Mouse (Mus musculus) hindbrain, embryonic 10.5 days (tissue): ENCODE results near the gene Piwil4. TPM values are rescaled to one million over a fixed set of nuclear protein-coding genes. Genes with fewer than 3 reads are reported as not detected.
"Not testable (repeated sequence)": the region's sequence is repeated elsewhere in the genome, so short reads cannot be mapped to it uniquely, and the experiment has no call there.

ENCODE experiments used
- DNase-seq: peaks from one replicate; pipeline ENCODE4 v3.0.0-alpha.2; 2017; ENCODE audit warnings: low spot score
- H3K27ac ChIP-seq: fragments of 300-500 bp; sonication (generic); 2 replicates; pipeline ENCODE4 v1.5.1; 2016; ENCODE audit warnings: mild to moderate bottlenecking, moderate library complexity
- H3K27me3 ChIP-seq: fragments of 300-500 bp; sonication (generic); 2 replicates; pipeline ENCODE4 v1.6.1; 2016; ENCODE audit warnings: mild to moderate bottlenecking; ENCODE audit not compliant: poor library complexity, insufficient read depth, severe bottlenecking
- H3K36me3 ChIP-seq: fragments of 300-500 bp; sonication (generic); 2 replicates; pipeline ENCODE4 v1.6.1; 2016; ENCODE audit warnings: mild to moderate bottlenecking, moderate library complexity
- H3K4me1 ChIP-seq: fragments of 300-500 bp; sonication (generic); replicated peaks from 2 replicates; pipeline ENCODE4 v1.6.1; 2016; ENCODE audit warnings: mild to moderate bottlenecking
- H3K4me3 ChIP-seq: fragments of 300-500 bp; sonication (generic); 2 replicates; pipeline ENCODE4 v1.5.1; 2016; ENCODE audit warnings: mild to moderate bottlenecking, moderate library complexity
- H3K9me3 ChIP-seq: fragments of 300-500 bp; sonication (generic); 2 replicates; pipeline ENCODE4 v1.6.1; 2016; ENCODE audit warnings: mild to moderate bottlenecking, moderate library complexity
- WGBS: fragments of 180-500 bp; shearing (Covaris S2); methylation state at CpG from one replicate; pipeline ENCODE4 v1.1.7; 2016; 5-methylcytosine and 5-hydroxymethylcytosine counted together
- polyA plus RNA-seq: library from polyadenylated mRNA; unstranded; fragments of >200 nt; fragmentation: Nextera tagmentation; extraction: Ambion mirVana; gene quantifications from 2 replicates; pipeline ENCODE4 v1.2.1, GENCODE M21; 2016

Piwil4 gene
- polyA plus RNA-seq, 1 experiment from 2014 or later = 0.27 TPM

GRCm38 (mm10) chr9:14675707-14676691 is 64.5 kb downstream of the Piwil4 start:
- DNase-seq = no peak
- no peaks in the 10 kb centered on the region for H3K36me3 ChIP-seq
- 62% methylated on average over 9 of the region's 9 CpGs for WGBS
- peaks cover 9% of the 10 kb centered on the region for H3K4me1 ChIP-seq
- H3K4me3 ChIP-seq = no peak overlapping the region
- H3K9me3 ChIP-seq = peaks cover 7% of the 10 kb centered on the region
- H3K27me3 ChIP-seq = 0 out of 2 replicates have a peak, but pooled peaks cover 2% of the 10 kb centered on the region
- H3K27ac ChIP-seq = no peak overlapping the region

- DNase-seq = no peak
- H3K4me1 ChIP-seq = peaks cover 9% of the 10 kb centered on the region
- H3K27me3 ChIP-seq = 0 out of 2 replicates have a peak, but pooled peaks cover 2% of the 10 kb centered on the region
- peaks cover 7% of the 10 kb centered on the region for H3K9me3 ChIP-seq
- 94% methylated on average over 8 of the region's 8 CpGs for WGBS
- H3K4me3 ChIP-seq = no peak overlapping the region
- no peaks in the 10 kb centered on the region for H3K36me3 ChIP-seq
- no peak overlapping the region for H3K27ac ChIP-seq
Observed at GRCm38 (mm10) chr9:14674506-14674905, 66.0 kb downstream of the Piwil4 start.

GRCm38 (mm10) chr9:14673109-14673508 is 67.4 kb downstream of the Piwil4 start:
- Histone ChIP-seq H3K27me3 (no peaks in the 10 kb centered on the region), H3K36me3 (no peaks in the 10 kb centered on the region), H3K4me3 (no peak overlapping the region), H3K27ac (0 out of 2 replicates have a peak overlapping the region, but pooled peaks have one; percentile 18), H3K4me1 (peaks cover 9% of the 10 kb centered on the region), H3K9me3 (no peaks in the 10 kb centered on the region)
- WGBS = 79% methylated on average over 4 of the region's 4 CpGs
- no peak for DNase-seq

GRCm38 (mm10) chr9:14671965-14672364 is 68.6 kb downstream of the Piwil4 start:
- DNase-seq, H3K27me3 ChIP-seq, H3K9me3 ChIP-seq, H3K4me3 ChIP-seq, H3K4me1 ChIP-seq, H3K36me3 ChIP-seq, H3K27ac ChIP-seq: not testable (repeated sequence)
- 39% methylated on average over 5 of the region's 5 CpGs for WGBS

- no peak for DNase-seq
- Histone ChIP-seq H3K27me3 (no peaks in the 10 kb centered on the region), H3K27ac (no peak overlapping the region), H3K9me3 (no peaks in the 10 kb centered on the region), H3K36me3 (no peaks in the 10 kb centered on the region), H3K4me3 (no peak overlapping the region), H3K4me1 (no peaks in the 10 kb centered on the region)
- 85% methylated on average over 3 of the region's 3 CpGs for WGBS
Observed at GRCm38 (mm10) chr9:14668382-14668781, 72.2 kb downstream of the Piwil4 start.

- no peaks in the 10 kb centered on the region for H3K4me1 ChIP-seq
- H3K9me3 ChIP-seq = no peaks in the 10 kb centered on the region
- H3K27me3 ChIP-seq = no peaks in the 10 kb centered on the region
- H3K4me3 ChIP-seq = no peak overlapping the region
- no peak for DNase-seq
- 93% methylated on average over 3 of the region's 3 CpGs for whole genome bisulfite sequencing
- H3K36me3 ChIP-seq = no peaks in the 10 kb centered on the region
- H3K27ac ChIP-seq = no peak overlapping the region
Observed at GRCm38 (mm10) chr9:14666071-14666470, 74.5 kb downstream of the Piwil4 start.

GRCm38 (mm10) chr9:14663591-14663990 is 76.9 kb downstream of the Piwil4 start:
- Histone ChIP-seq H3K27ac (no peak overlapping the region), H3K9me3 (no peaks in the 10 kb centered on the region), H3K4me1 (no peaks in the 10 kb centered on the region), H3K36me3 (no peaks in the 10 kb centered on the region), H3K4me3 (no peak overlapping the region), H3K27me3 (no peaks in the 10 kb centered on the region)
- no peak for DNase-seq
- WGBS = 95% methylated on average over 2 of the region's 2 CpGs

- no peak overlapping the region for H3K4me3 ChIP-seq
- no peaks in the 10 kb centered on the region for H3K9me3 ChIP-seq
- H3K36me3 ChIP-seq = no peaks in the 10 kb centered on the region
- no peak overlapping the region for H3K27ac ChIP-seq
- no peak for DNase-seq
- H3K27me3 ChIP-seq = no peaks in the 10 kb centered on the region
- H3K4me1 ChIP-seq = no peaks in the 10 kb centered on the region
- WGBS = 77% methylated on average over 7 of the region's 7 CpGs
Observed at GRCm38 (mm10) chr9:14662876-14663275, 77.7 kb downstream of the Piwil4 start.

- no peaks in the 10 kb centered on the region for H3K9me3 ChIP-seq
- DNase-seq = no peak
- 83% methylated on average over 9 of the region's 9 CpGs for WGBS
- no peaks in the 10 kb centered on the region for H3K36me3 ChIP-seq
- no peak overlapping the region for H3K27ac ChIP-seq
- H3K4me1 ChIP-seq = no peaks in the 10 kb centered on the region
- no peaks in the 10 kb centered on the region for H3K27me3 ChIP-seq
- no peak overlapping the region for H3K4me3 ChIP-seq
Observed at GRCm38 (mm10) chr9:14662138-14662537, 78.4 kb downstream of the Piwil4 start.

- 54% methylated on average over 2 of the region's 2 CpGs for WGBS
- Histone ChIP-seq H3K27me3 (no peaks in the 10 kb centered on the region), H3K9me3 (no peaks in the 10 kb centered on the region)
Observed at GRCm38 (mm10) chr9:14657926-14658325, 82.6 kb downstream of the Piwil4 start.

GRCm38 (mm10) chr9:14654010-14654409 is 86.5 kb downstream of the Piwil4 start:
- Histone ChIP-seq H3K27ac (no peak overlapping the region), H3K9me3 (no peaks in the 10 kb centered on the region), H3K27me3 (no peaks in the 10 kb centered on the region), H3K4me1 (no peaks in the 10 kb centered on the region), H3K36me3 (no peaks in the 10 kb centered on the region), H3K4me3 (no peak overlapping the region)
- WGBS = 84% methylated on average over 2 of the region's 2 CpGs
- no peak for DNase-seq

More at GRCm38 (mm10) chr9:14657926-14658325, 82.6 kb downstream of the Piwil4 start:
- no peaks in the 10 kb centered on the region for H3K36me3 ChIP-seq
- H3K4me3 ChIP-seq = no peak overlapping the region
- no peak overlapping the region for H3K27ac ChIP-seq
- no peak for DNase-seq
- H3K4me1 ChIP-seq = no peaks in the 10 kb centered on the region

- no peak overlapping the region for H3K4me3 ChIP-seq
- no peak overlapping the region for H3K27ac ChIP-seq
Observed at GRCm38 (mm10) chr9:14652761-14653160, 87.8 kb downstream of the Piwil4 start.

GRCm38 (mm10) chr9:14647849-14648248 is 92.7 kb downstream of the Piwil4 start:
- no peak overlapping the region for H3K27ac ChIP-seq
- no peaks in the 10 kb centered on the region for H3K9me3 ChIP-seq
- no peaks in the 10 kb centered on the region for H3K36me3 ChIP-seq
- H3K4me3 ChIP-seq = no peak overlapping the region
- DNase-seq = no peak
- WGBS = 84% methylated on average over 8 of the region's 8 CpGs
- H3K4me1 ChIP-seq = peaks cover 13% of the 10 kb centered on the region
- no peaks in the 10 kb centered on the region for H3K27me3 ChIP-seq

More at GRCm38 (mm10) chr9:14652761-14653160, 87.8 kb downstream of the Piwil4 start:
- Histone ChIP-seq H3K9me3 (no peaks in the 10 kb centered on the region), H3K4me1 (no peaks in the 10 kb centered on the region), H3K27me3 (no peaks in the 10 kb centered on the region), H3K36me3 (no peaks in the 10 kb centered on the region)
- DNase-seq = no peak
- WGBS = 69% methylated on average over 1 of the region's 1 CpGs
